Mouse (Mus musculus) 3T3-L1 (cell line): ENCODE data around the gene Arglu1.
A peak's percentile ranks its signal among the peaks of the same experiment; 100 is the strongest.

ENCODE experiments used
- DNase-seq: peaks from one replicate; pipeline ENCODE4 v3.0.0-alpha.2; 2015; ENCODE audit warnings: low read depth, low spot score

Gene Arglu1

GRCm38 (mm10) chr8:8658426-8659224, 31.7 kb downstream of the Arglu1 start:
- peak; percentile 96 for DNase-seq

- DNase-seq: peak; percentile 42
These were observed 32.5 kb downstream of the Arglu1 start for GRCm38 (mm10) chr8:8657692-8658355.

GRCm38 (mm10) chr8:8656578-8657441, 33.5 kb downstream of the Arglu1 start:
- no peak for DNase-seq

- no peak for DNase-seq
These were observed 34.7 kb downstream of the Arglu1 start for GRCm38 (mm10) chr8:8655346-8656340.

GRCm38 (mm10) chr8:8653906-8654489, 36.3 kb downstream of the Arglu1 start:
- DNase-seq: no peak

- no peak for DNase-seq
These were observed 37.0 kb downstream of the Arglu1 start for GRCm38 (mm10) chr8:8653343-8653742.

GRCm38 (mm10) chr8:8652388-8652787, 37.9 kb downstream of the Arglu1 start:
- DNase-seq: no peak

- DNase-seq: peak; percentile 70
These were observed 40.4 kb downstream of the Arglu1 start for GRCm38 (mm10) chr8:8649944-8650343.

GRCm38 (mm10) chr8:8649536-8649935, 40.8 kb downstream of the Arglu1 start:
- no peak for DNase-seq

GRCm38 (mm10) chr8:8648686-8649085, 41.6 kb downstream of the Arglu1 start:
- DNase-seq: no peak

GRCm38 (mm10) chr8:8647824-8648223, 42.5 kb downstream of the Arglu1 start:
- peak; percentile 41 for DNase-seq

- DNase-seq: peak; percentile 74
These were observed 43.0 kb downstream of the Arglu1 start for GRCm38 (mm10) chr8:8647319-8647718.

- DNase-seq: peak; percentile 82
These were observed 46.0 kb downstream of the Arglu1 start for GRCm38 (mm10) chr8:8644160-8644915.

- no peak for DNase-seq
These were observed 50.1 kb downstream of the Arglu1 start for GRCm38 (mm10) chr8:8640264-8640588.

- DNase-seq: no peak
These were observed 50.6 kb downstream of the Arglu1 start for GRCm38 (mm10) chr8:8639569-8640263.

- DNase-seq: no peak
These were observed 58.9 kb downstream of the Arglu1 start for GRCm38 (mm10) chr8:8631394-8631793.

- DNase-seq: no peak
These were observed 66.3 kb downstream of the Arglu1 start for GRCm38 (mm10) chr8:8624017-8624416.

GRCm38 (mm10) chr8:8623486-8623885, 66.8 kb downstream of the Arglu1 start:
- no peak for DNase-seq

- DNase-seq: no peak
These were observed 67.8 kb downstream of the Arglu1 start for GRCm38 (mm10) chr8:8622476-8622875.
